Mouse (Mus musculus) erythroblast, embryonic 14.5 days (primary cell): Measurements from ENCODE around the gene Tmtc4. TPM values are rescaled to one million over a fixed set of nuclear protein-coding genes. Genes with fewer than 3 reads are reported as not detected.

ENCODE experiments used
- H3K27me3 ChIP-seq: 2 replicates; pipeline ENCODE4 v1.6.1; 2012; ENCODE audit warnings: inconsistent platforms; ENCODE audit not compliant: control insufficient read depth
- H3K36me3 ChIP-seq: 2 replicates; pipeline ENCODE4 v1.6.1; 2012; ENCODE audit warnings: mild to moderate bottlenecking, inconsistent platforms; ENCODE audit not compliant: control insufficient read depth
- H3K4me1 ChIP-seq: 2 replicates; pipeline ENCODE4 v1.6.1; 2012; ENCODE audit warnings: inconsistent platforms; ENCODE audit not compliant: control insufficient read depth
- H3K4me3 ChIP-seq: replicated peaks from 2 replicates; pipeline ENCODE3; 2012; ENCODE audit warnings: moderate library complexity, mild to moderate bottlenecking, inconsistent platforms
- H3K9me3 ChIP-seq: 2 replicates; pipeline ENCODE4 v1.6.1; 2012; ENCODE audit warnings: low read length, inconsistent platforms, mixed read lengths; ENCODE audit not compliant: control insufficient read depth
- GATA1 ChIP-seq: IDR thresholded peaks from 2 replicates; pipeline ENCODE4 v1.6.1; 2012; ENCODE audit warnings: low read length, inconsistent platforms, mixed read lengths
- TAL1 ChIP-seq: IDR thresholded peaks from 3 replicates; pipeline ENCODE4 v1.6.1; 2012; ENCODE audit warnings: low read length, inconsistent platforms, mixed read lengths
- polyA plus RNA-seq: library from polyadenylated mRNA; stranded (reverse); fragments of >175 nt; gene quantifications from 2 replicates; pipeline ENCODE4 v1.2.3, GENCODE M21; 2012

Gene Tmtc4
- polyA plus RNA-seq, 1 experiment, result not detected

- H3K4me3 ChIP-seq, result no peak overlapping the region
- no peaks in the 10 kb centered on the region for H3K9me3 ChIP-seq
- H3K4me1 ChIP-seq, result no peaks in the 10 kb centered on the region
- no peak for TF ChIP-seq TAL1
- TF ChIP-seq GATA1, result no peak
- H3K27me3 ChIP-seq, result no peaks in the 10 kb centered on the region
- no peaks in the 10 kb centered on the region for H3K36me3 ChIP-seq
These were observed 111.8 kb downstream of the Tmtc4 start for GRCm38 (mm10) chr14:122871841-122872580.

- no peaks in the 10 kb centered on the region for H3K9me3 ChIP-seq
- no peaks in the 10 kb centered on the region for H3K36me3 ChIP-seq
- no peaks in the 10 kb centered on the region for H3K4me1 ChIP-seq
- no peak overlapping the region for H3K4me3 ChIP-seq
- TF ChIP-seq GATA1, result no peak
- no peaks in the 10 kb centered on the region for H3K27me3 ChIP-seq
These were observed 114.0 kb downstream of the Tmtc4 start for GRCm38 (mm10) chr14:122869831-122870230.

Other genes starting within 250 kb of the Tmtc4 start
- 1.7 and 2.1 TPM in 2 replicates for gene Ggact, start 70.3 kb downstream of the Tmtc4 start, polyA plus RNA-seq